Mouse (Mus musculus): ENCODE data around the gene Hyal3.
"Not testable (repeated sequence)": the region's sequence is repeated elsewhere in the genome, so short reads cannot be mapped to it uniquely, and the experiment has no call there.

Hyal3 gene

GRCm38 (mm10) chr9:107571534-107572326 lies 8.9 kb upstream of the Hyal3 start:
- in situ Hi-C loops (cut with MseI, MboI) = no loop called here

- in situ Hi-C loops (cut with MseI, MboI) = no loop called here
Measured at GRCm38 (mm10) chr9:107572327-107572662, 8.3 kb upstream of the Hyal3 start.

DNA sequence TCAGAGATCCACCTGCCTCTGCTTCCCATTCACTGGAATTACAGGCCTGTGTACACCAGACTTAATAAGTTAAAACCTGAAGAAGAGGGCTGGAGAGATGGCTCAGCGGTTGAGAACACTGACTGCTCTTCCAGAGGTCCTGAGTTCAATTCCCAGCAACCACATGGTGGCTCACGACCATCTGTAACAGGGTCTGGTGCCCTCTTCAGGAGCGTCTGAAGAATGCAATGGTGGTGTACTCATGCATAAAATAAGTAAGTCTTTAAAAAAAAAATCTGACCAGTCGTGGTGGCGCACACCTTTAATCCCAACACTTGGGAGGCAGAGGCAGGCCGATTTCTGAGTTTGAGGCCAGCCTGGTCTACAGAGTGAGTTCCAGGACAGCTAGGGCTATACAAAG lies 6.8 kb upstream of the Hyal3 start:
- in situ Hi-C loops (cut with MseI, MboI) = not testable (repeated sequence)

DNA sequence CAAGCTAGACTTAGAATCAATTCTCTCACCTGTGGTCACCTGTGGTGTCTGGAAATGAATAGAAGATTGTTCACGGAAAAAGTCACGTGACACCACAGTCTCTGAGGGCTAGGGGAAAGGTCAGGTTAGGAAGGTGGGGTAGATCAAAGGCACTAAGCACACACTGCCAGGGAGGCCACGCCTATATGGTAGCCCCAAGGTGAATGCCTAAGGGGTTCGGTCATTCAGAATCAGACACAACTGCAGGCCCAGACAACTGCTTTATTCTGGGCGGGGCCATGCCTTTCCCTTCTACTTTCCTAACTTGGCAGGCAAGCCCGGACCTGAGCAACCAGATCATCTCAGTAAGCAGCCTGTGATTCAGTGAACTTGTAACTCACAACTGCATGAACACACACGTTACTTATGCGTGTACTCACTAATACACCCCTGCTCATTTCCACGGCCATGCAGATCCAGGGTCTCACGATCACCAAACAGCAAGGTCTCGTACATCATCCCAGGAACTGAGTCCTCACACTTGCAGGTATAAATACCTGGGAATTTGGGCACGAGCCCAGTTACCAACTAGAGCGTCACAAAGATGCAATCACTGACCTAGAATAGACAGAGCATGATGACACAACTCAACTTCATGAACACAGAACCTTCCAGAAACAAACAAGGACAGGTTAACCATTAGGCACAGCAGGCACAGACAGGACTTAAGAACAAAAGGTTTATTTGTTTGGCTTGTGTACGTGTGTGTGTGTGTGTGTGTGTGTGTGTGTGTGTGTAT lies 4.8 kb upstream of the Hyal3 start:
- in situ Hi-C loops (cut with MseI, MboI) = no loop called here

GRCm38 (mm10) chr9:107576357-107577107 lies 4.1 kb upstream of the Hyal3 start, which contains the start of gene Hyal1:
Gene Hyal1 (plus strand): TSS chr9:107576927.
- in situ Hi-C loops (cut with MseI, MboI) = no loop called here

- in situ Hi-C loops (cut with MseI, MboI) = no loop called here
Measured at GRCm38 (mm10) chr9:107577871-107578270, 2.7 kb upstream of the Hyal3 start.

DNA sequence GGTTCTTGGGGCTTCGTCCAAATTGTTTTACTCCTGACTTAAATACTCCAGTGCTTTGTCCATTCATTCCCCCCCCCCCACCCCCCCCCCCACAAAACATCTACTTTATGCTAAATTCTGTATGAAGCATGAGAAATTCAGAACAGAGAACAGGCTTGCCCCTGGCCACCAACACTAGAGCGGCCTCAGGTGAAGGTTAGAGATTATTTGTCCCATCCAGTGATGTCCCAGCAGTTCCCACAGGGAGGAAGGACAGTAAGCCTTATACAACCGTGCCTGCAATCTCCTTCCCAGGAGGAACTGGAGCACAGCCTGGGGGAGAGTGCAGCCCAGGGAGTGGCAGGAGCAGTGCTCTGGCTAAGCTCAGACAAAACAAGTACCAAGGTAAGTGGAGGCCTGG lies 2.0 kb upstream of the Hyal3 start, which contains the start of gene Naa80:
Gene Naa80 (plus strand): TSS at position 301 of the 400 bp plus-strand sequence.
- in situ Hi-C loops (cut with MseI, MboI) = no loop called here

DNA sequence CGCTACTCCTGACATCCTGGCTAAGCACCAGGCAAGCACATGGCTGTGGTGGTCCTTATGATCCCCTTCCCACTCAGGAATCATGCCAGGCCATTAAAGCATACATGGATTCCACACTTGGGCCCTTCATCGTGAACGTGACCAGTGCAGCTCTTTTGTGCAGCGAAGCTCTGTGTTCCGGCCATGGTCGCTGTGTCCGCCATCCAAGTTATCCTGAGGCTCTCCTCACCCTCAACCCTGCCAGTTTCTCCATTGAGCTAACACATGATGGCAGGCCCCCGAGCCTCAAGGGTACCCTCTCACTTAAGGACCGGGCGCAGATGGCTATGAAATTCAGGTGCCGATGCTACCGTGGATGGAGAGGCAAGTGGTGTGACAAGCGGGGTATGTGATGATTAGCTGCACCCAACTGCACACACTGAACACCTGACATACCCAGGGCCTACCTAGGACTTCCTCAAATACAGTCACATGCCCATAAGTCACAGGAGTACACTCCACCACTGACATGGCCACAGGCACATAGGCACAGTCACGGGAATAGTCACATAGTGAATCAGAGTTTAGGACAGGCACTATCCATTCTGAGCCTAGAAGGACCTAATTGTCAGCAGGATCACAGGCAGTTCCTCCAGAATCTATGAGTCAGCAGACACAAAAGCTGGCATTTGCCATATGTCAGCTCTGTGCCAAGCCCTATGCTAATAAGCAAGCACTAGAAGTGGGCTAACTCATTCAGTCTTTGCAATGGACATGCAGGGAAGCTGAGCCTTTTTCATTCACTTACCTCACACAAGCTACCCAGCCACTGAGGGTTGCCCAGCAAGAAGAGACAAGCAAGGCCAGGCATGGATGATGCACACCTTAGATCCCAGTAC lies 1.4 kb upstream of the Hyal3 start:
- in situ Hi-C loops (cut with MseI, MboI) = no loop called here

DNA sequence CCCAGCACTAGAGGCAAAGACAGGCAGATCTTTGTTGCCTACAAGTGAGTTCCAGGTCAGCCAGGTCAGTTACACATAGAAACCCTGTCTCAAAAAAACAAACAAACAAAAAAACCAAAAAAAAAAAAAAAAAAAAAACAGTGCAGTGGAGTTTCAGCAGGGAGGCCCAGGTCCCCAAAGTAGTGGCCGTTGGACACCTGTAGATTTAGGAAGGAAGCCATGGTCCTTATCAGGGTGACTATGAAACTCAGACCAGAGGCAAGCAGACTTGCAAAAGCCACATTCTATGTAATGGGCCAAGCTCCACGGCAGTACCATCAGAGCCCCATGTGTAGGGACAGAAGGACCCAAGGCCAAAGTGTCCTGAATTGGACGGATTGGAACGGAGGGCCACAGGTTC lies 966 bp downstream of the Hyal3 start:
- in situ Hi-C loops (cut with MseI, MboI) = no loop called here

DNA sequence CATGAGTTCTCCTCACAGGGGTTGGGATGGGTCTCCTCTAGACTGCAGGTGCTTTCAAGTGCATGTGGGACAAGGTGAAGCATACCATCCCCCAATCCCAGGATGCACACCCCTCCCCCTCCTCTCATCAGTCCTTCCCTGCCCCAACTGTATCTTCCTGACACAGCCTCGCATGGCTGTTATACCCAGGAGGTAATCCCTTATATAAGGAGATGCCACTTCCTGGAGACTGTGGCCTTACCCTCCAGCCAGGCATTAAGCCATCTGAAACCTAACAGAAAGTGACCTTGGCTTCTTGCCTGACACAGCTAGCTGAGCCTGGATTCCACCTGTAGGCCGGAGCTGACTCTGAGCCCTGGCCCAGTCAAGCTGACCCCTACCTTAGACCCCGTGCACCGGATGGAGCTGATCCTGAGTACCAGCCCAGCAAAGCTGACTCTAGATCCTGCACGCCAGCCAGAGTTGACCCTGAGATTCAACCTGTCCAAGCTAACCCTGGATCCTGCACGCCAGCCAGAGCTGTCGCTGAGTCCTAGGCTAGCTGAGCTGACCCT lies 2.0 kb downstream of the Hyal3 start:
- in situ Hi-C loops (cut with MseI, MboI) = no loop called here

- in situ Hi-C loops (cut with MseI, MboI) = no loop called here
Measured at GRCm38 (mm10) chr9:107583174-107583573, 2.6 kb downstream of the Hyal3 start.

- in situ Hi-C loops (cut with MseI, MboI) = no loop called here
Measured at GRCm38 (mm10) chr9:107586504-107586903, 5.9 kb downstream of the Hyal3 start.

DNA sequence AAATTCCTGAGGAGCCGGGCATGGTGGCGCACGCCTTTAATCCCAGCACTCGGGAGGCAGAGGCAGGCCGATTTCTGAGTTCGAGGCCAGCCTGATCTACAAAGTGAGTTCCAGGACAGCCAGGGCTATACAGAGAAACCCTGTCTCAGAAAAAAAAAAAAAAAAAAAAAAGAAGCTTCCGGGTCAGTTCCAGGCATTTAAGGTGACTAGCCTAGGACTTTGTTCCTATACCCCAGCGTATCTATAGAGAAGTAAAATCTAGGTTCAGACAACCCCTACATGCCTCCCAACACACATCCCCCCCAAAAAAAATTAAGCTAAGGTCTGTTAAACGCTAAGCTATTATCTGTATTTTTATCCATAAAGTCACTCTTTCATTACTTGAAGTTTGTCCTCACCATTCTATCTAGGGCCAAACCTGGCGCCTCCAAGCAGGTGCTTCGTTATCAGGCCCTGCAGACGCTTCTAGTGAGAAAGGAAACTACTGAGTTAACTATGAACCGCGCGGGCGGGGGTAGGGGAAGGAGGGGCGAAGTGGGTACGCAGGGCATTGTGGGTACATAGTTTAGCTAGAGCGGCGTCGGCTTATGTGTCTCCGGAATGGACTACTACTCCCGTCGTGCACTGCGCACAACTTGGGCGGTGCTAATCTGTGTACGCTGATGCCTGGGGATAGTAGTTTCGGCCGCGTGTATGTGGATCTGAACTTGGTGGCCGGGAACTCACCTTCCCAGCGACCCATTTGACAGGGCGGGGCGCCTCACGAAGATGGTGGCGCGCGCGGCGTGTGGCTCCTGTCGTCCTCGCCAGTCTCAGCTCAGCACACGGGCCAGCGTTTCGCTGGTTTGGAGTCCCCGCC lies 6.6 kb downstream of the Hyal3 start, which contains the start of gene Ifrd2:
Gene Ifrd2 (plus strand): TSS at position 669 of the 859 bp plus-strand sequence.
- in situ Hi-C loops (cut with MseI, MboI) = no loop called here

DNA sequence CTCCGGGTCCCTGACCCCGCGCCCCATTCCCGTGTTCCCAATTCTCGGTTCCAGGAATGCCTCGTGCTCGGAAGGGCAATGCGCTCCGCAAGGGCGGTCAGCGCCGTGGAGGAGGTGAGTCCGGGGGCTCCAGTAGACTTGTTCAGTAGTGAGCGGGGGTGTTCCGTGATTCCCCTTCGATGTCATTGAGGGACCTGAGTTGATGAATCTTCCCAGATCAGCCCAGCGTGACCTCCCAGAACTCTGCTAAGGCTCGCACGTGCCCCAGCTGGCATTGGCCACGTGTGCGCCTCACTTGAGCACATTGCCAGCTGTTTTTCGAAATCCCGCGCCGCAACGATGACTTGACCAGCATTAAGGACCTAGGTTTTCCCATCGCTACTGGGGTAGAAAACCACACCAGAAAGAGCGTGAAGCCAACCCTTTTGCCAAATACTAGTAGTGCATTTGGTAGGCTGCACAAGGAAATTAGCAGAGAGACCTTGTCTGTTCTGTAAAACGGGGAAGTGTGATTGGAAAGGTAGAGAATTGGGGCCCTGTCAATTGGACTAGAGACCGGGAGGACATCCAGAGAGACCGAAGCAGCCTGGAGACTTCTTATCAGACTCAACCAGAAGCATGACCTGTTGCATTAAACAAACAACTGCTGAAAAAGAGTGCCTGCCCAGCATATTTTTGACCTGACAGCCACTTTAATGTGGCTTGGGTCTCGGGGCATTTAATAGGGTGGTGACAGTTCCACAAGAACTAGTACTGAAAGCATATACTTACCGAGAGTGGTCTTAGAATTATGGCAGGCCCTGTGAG lies 7.4 kb downstream of the Hyal3 start:
- in situ Hi-C loops (cut with MseI, MboI) = no loop called here

DNA sequence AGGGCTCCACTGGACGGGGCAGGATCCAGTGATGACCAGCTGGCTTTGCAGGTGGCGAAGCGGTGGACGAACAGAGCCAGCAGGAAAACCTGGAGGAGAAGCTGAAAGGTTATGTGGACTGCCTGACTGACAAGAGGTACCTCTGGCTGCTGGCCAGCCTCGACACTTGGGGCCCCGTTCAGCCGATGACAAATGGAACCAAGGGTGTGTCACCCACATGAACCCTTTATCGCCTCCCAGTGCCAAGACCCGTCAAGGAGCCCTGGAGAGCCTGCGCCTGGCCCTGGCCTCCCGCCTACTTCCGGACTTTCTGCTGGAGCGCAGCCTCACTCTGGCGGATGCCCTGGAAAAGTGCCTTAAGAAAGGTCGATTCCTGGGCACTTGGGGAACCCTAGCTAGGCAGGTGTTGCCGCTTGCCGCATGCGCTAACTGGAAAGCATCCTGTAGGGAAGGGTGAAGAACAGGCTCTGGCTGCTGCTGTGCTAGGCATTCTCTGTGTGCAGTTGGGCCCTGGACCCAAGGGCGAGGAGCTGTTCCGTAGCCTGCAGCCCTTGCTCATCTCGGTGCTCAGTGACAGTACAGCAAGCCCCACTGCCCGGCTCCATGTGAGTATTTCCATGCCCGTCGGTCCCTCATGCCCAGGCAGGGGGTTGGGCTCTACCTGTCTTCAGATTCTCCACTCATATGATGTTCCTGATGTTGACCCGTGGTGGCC lies 9.6 kb downstream of the Hyal3 start:
- in situ Hi-C loops (cut with MseI, MboI) = no loop called here

DNA sequence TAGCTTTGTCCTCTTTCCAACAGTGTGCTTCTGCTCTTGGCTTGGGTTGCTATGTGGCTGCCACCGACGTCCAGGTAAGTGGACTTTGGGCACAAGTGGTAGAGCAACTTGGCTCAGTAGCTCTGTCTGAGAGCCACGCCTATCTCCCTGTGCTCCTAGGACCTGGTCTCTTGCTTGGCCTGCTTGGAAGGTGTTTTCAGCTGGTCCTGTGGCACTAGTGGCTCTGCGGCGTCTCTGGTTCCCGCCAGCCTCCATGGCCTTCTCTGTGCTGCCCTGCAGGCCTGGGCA lies 10.1 kb downstream of the Hyal3 start:
- in situ Hi-C loops (cut with MseI, MboI) = no loop called here

GRCm38 (mm10) chr9:107593101-107593976 lies 12.7 kb downstream of the Hyal3 start:
- in situ Hi-C loops (cut with MseI, MboI) = no loop called here

Measured in mouse trophoblast stem cell (cell line).